Mouse (Mus musculus): Measurements from ENCODE around the gene Gm32742. TPM values are rescaled to one million over a fixed set of nuclear protein-coding genes. Genes with fewer than 3 reads are reported as not detected.
A peak's percentile ranks its signal among the peaks of the same experiment; 100 is the strongest.
"Not testable (repeated sequence)": the region's sequence is repeated elsewhere in the genome, so short reads cannot be mapped to it uniquely, and the experiment has no call there.

The Gm32742 gene
- polyA plus RNA-seq, 1 experiment from 2014 or later = not detected

GRCm38 (mm10) chr9:51163989-51164388, 1.3 kb downstream of the Gm32742 start:
- Histone ChIP-seq H3K27me3 (replicated peaks; ENCODE audit: control insufficient read depth, insufficient read depth, low read length) (no peaks in the 10 kb centered on the region), H3K4me1 (ENCODE audit: control insufficient read depth, insufficient read depth, low read length) (no peaks in the 10 kb centered on the region), H3K4me3 (ENCODE audit: low read depth, low read length) (no peak overlapping the region), H3K27ac (ENCODE audit: low read depth, low read length) (no peak overlapping the region), H3K9me3 (replicated peaks; ENCODE audit: control insufficient read depth, low read length) (no peaks in the 10 kb centered on the region), H3K36me3 (ENCODE audit: control insufficient read depth, insufficient read depth, low read length) (no peaks in the 10 kb centered on the region), H3K4me2 (ENCODE audit: low read length) (no peak overlapping the region), H3K9ac (ENCODE audit: low read length) (no peak overlapping the region)
- WGBS = 85% methylated on average over 5 of the region's 5 CpGs
- ATAC-seq (no peak), DNase-seq (ENCODE audit: low spot score) (no peak)

GRCm38 (mm10) chr9:51161771-51162388, 3.4 kb downstream of the Gm32742 start:
- Histone ChIP-seq H3K36me3 (ENCODE audit: control insufficient read depth, insufficient read depth, low read length) (no peaks in the 10 kb centered on the region), H3K9me3 (replicated peaks; ENCODE audit: control insufficient read depth, low read length) (no peaks in the 10 kb centered on the region), H3K27me3 (replicated peaks; ENCODE audit: control insufficient read depth, insufficient read depth, low read length) (no peaks in the 10 kb centered on the region), H3K9ac (ENCODE audit: low read length) (no peak overlapping the region), H3K4me3 (ENCODE audit: low read depth, low read length) (no peak overlapping the region), H3K27ac (ENCODE audit: low read depth, low read length) (no peak overlapping the region), H3K4me1 (ENCODE audit: control insufficient read depth, insufficient read depth, low read length) (no peaks in the 10 kb centered on the region), H3K4me2 (ENCODE audit: low read length) (no peak overlapping the region)
- ATAC-seq (peak; percentile 77; the same call in 1 of the 2 replicates), DNase-seq (ENCODE audit: low spot score) (peak; percentile 88)
- 25% methylated on average over 4 of the region's 4 CpGs for WGBS

GRCm38 (mm10) chr9:51152079-51152752, 13.1 kb downstream of the Gm32742 start:
- 18% methylated on average over 13 of the region's 13 CpGs for WGBS
- DNase-seq (ENCODE audit: low spot score) (peak; percentile 92), ATAC-seq (peak; percentile 63)
- Histone ChIP-seq H3K4me3 (ENCODE audit: low read depth, low read length) (no peak overlapping the region), H3K9me3 (replicated peaks; ENCODE audit: control insufficient read depth, low read length) (no peaks in the 10 kb centered on the region), H3K27ac (ENCODE audit: low read depth, low read length) (no peak overlapping the region), H3K4me1 (ENCODE audit: control insufficient read depth, insufficient read depth, low read length) (no peaks in the 10 kb centered on the region), H3K9ac (ENCODE audit: low read length) (no peak overlapping the region), H3K36me3 (ENCODE audit: control insufficient read depth, insufficient read depth, low read length) (no peaks in the 10 kb centered on the region), H3K27me3 (replicated peaks; ENCODE audit: control insufficient read depth, insufficient read depth, low read length) (no peaks in the 10 kb centered on the region), H3K4me2 (ENCODE audit: low read length) (no peak overlapping the region)

- 87% methylated on average over 5 of the region's 5 CpGs for WGBS
- no peaks in the 10 kb centered on the region for H3K27me3 ChIP-seq (replicated peaks; ENCODE audit: control insufficient read depth, insufficient read depth, low read length)
- DNase-seq (ENCODE audit: low spot score) = no peak
- H3K4me3 ChIP-seq (ENCODE audit: low read depth, low read length) = no peak overlapping the region
- H3K36me3 ChIP-seq (ENCODE audit: control insufficient read depth, insufficient read depth, low read length) = no peaks in the 10 kb centered on the region
- no peak for ATAC-seq
- no peak overlapping the region for H3K27ac ChIP-seq (ENCODE audit: low read depth, low read length)
- no peaks in the 10 kb centered on the region for H3K9me3 ChIP-seq (replicated peaks; ENCODE audit: control insufficient read depth, low read length)
- H3K9ac ChIP-seq (ENCODE audit: low read length) = no peak overlapping the region
- H3K4me1 ChIP-seq (ENCODE audit: control insufficient read depth, insufficient read depth, low read length) = peaks cover 3% of the 10 kb centered on the region; the same call in 1 of the 2 replicates
- no peak overlapping the region for H3K4me2 ChIP-seq (ENCODE audit: low read length)
Observed at GRCm38 (mm10) chr9:51147294-51147693, 18.0 kb downstream of the Gm32742 start.

GRCm38 (mm10) chr9:51146496-51146895, 18.8 kb downstream of the Gm32742 start:
- no peaks in the 10 kb centered on the region for H3K9me3 ChIP-seq (replicated peaks; ENCODE audit: control insufficient read depth, low read length)

GRCm38 (mm10) chr9:51144218-51144617, 21.1 kb downstream of the Gm32742 start:
- Histone ChIP-seq H3K9ac (ENCODE audit: low read length) (no peak overlapping the region), H3K36me3 (ENCODE audit: control insufficient read depth, insufficient read depth, low read length) (no peaks in the 10 kb centered on the region), H3K4me2 (ENCODE audit: low read length) (no peak overlapping the region), H3K9me3 (replicated peaks; ENCODE audit: control insufficient read depth, low read length) (no peaks in the 10 kb centered on the region), H3K27me3 (replicated peaks; ENCODE audit: control insufficient read depth, insufficient read depth, low read length) (no peaks in the 10 kb centered on the region), H3K4me3 (ENCODE audit: low read depth, low read length) (no peak overlapping the region), H3K4me1 (ENCODE audit: control insufficient read depth, insufficient read depth, low read length) (peaks cover 3% of the 10 kb centered on the region; the same call in 1 of the 2 replicates), H3K27ac (ENCODE audit: low read depth, low read length) (no peak overlapping the region)
- no peak for ATAC-seq
- 69% methylated on average over 6 of the region's 6 CpGs for WGBS
- DNase-seq (ENCODE audit: low spot score) = no peak

More at GRCm38 (mm10) chr9:51146496-51146895, 18.8 kb downstream of the Gm32742 start:
- Histone ChIP-seq H3K36me3 (ENCODE audit: control insufficient read depth, insufficient read depth, low read length) (no peaks in the 10 kb centered on the region), H3K9ac (ENCODE audit: low read length) (no peak overlapping the region), H3K27me3 (replicated peaks; ENCODE audit: control insufficient read depth, insufficient read depth, low read length) (no peaks in the 10 kb centered on the region), H3K4me1 (ENCODE audit: control insufficient read depth, insufficient read depth, low read length) (peaks cover 3% of the 10 kb centered on the region; the same call in 1 of the 2 replicates), H3K4me2 (ENCODE audit: low read length) (no peak overlapping the region), H3K4me3 (ENCODE audit: low read depth, low read length) (no peak overlapping the region), H3K27ac (ENCODE audit: low read depth, low read length) (no peak overlapping the region)
- ATAC-seq (no peak), DNase-seq (ENCODE audit: low spot score) (peak; percentile 68)
- WGBS = 68% methylated on average over 4 of the region's 4 CpGs

- 79% methylated on average over 1 of the region's 1 CpGs for WGBS
- Histone ChIP-seq H3K9ac (ENCODE audit: low read length) (no peak overlapping the region), H3K27me3 (replicated peaks; ENCODE audit: control insufficient read depth, insufficient read depth, low read length) (no peaks in the 10 kb centered on the region), H3K36me3 (ENCODE audit: control insufficient read depth, insufficient read depth, low read length) (no peaks in the 10 kb centered on the region), H3K4me3 (ENCODE audit: low read depth, low read length) (no peak overlapping the region), H3K4me1 (ENCODE audit: control insufficient read depth, insufficient read depth, low read length) (peaks cover 3% of the 10 kb centered on the region; the same call in 1 of the 2 replicates), H3K9me3 (replicated peaks; ENCODE audit: control insufficient read depth, low read length) (no peaks in the 10 kb centered on the region), H3K27ac (ENCODE audit: low read depth, low read length) (no peak overlapping the region), H3K4me2 (ENCODE audit: low read length) (no peak overlapping the region)
- ATAC-seq (no peak), DNase-seq (ENCODE audit: low spot score) (no peak)
Observed at GRCm38 (mm10) chr9:51143437-51143836, 21.9 kb downstream of the Gm32742 start.

- H3K27ac ChIP-seq (ENCODE audit: low read depth, low read length) = no peak overlapping the region
- WGBS = 83% methylated on average over 3 of the region's 3 CpGs
- ATAC-seq (no peak), DNase-seq (ENCODE audit: low spot score) (no peak)
- no peaks in the 10 kb centered on the region for H3K4me1 ChIP-seq (ENCODE audit: control insufficient read depth, insufficient read depth, low read length)
- H3K9ac ChIP-seq (ENCODE audit: low read length) = no peak overlapping the region
- H3K4me3 ChIP-seq (ENCODE audit: low read depth, low read length) = no peak overlapping the region
- H3K27me3 ChIP-seq (replicated peaks; ENCODE audit: control insufficient read depth, insufficient read depth, low read length) = no peaks in the 10 kb centered on the region
- H3K36me3 ChIP-seq (ENCODE audit: control insufficient read depth, insufficient read depth, low read length) = no peaks in the 10 kb centered on the region
- no peak overlapping the region for H3K4me2 ChIP-seq (ENCODE audit: low read length)
- no peaks in the 10 kb centered on the region for H3K9me3 ChIP-seq (replicated peaks; ENCODE audit: control insufficient read depth, low read length)
Observed at GRCm38 (mm10) chr9:51140711-51141110, 24.6 kb downstream of the Gm32742 start.

GRCm38 (mm10) chr9:51139401-51139800, 25.9 kb downstream of the Gm32742 start:
- not testable (repeated sequence) for H3K4me3 ChIP-seq (ENCODE audit: low read depth, low read length); DNase-seq (ENCODE audit: low spot score); H3K4me2 ChIP-seq (ENCODE audit: low read length); H3K27ac ChIP-seq (ENCODE audit: low read depth, low read length); H3K4me1 ChIP-seq (ENCODE audit: control insufficient read depth, insufficient read depth, low read length); H3K27me3 ChIP-seq (replicated peaks; ENCODE audit: control insufficient read depth, insufficient read depth, low read length); H3K36me3 ChIP-seq (ENCODE audit: control insufficient read depth, insufficient read depth, low read length); H3K9me3 ChIP-seq (replicated peaks; ENCODE audit: control insufficient read depth, low read length); ATAC-seq; H3K9ac ChIP-seq (ENCODE audit: low read length)
- WGBS = 94% methylated on average over 1 of the region's 1 CpGs
